Mouse (Mus musculus) midbrain, embryonic 11.5 days (tissue): ENCODE measurements around the gene Hsd3b5. TPM values are rescaled to one million over a fixed set of nuclear protein-coding genes. Genes with fewer than 3 reads are reported as not detected.
"Not testable (repeated sequence)": the region's sequence is repeated elsewhere in the genome, so short reads cannot be mapped to it uniquely, and the experiment has no call there.

ENCODE experiments used
- ATAC-seq: fragments of 200-750 bp; cut with Nextera tagmentation; 2 replicates; pipeline ENCODE4 v1.8.0; 2017; ENCODE audit warnings: moderate TSS enrichment, moderate library complexity; ENCODE audit not compliant: low FRiP score
- DNase-seq: peaks from one replicate; pipeline ENCODE4 v3.0.0; 2015; ENCODE audit warnings: low spot score; ENCODE audit errors: missing footprints
- H3K27ac ChIP-seq: fragments of 300-500 bp; sonication (generic); 2 replicates; pipeline ENCODE4 v1.5.1; 2014; ENCODE audit warnings: low read depth, low read length
- H3K27me3 ChIP-seq: fragments of 300-500 bp; sonication (generic); 2 replicates; pipeline ENCODE4 v1.6.1; 2014; ENCODE audit warnings: mild to moderate bottlenecking, low read length, moderate library complexity, mixed read lengths; ENCODE audit not compliant: control insufficient read depth, insufficient read depth
- H3K36me3 ChIP-seq: fragments of 300-500 bp; sonication (generic); 2 replicates; pipeline ENCODE4 v1.6.1; 2014; ENCODE audit warnings: mild to moderate bottlenecking, low read length, moderate library complexity, mixed read lengths; ENCODE audit not compliant: control insufficient read depth, insufficient read depth
- H3K4me1 ChIP-seq: fragments of 300-500 bp; sonication (generic); 2 replicates; pipeline ENCODE4 v1.6.1; 2014; ENCODE audit warnings: low read length; ENCODE audit not compliant: control insufficient read depth, insufficient read depth
- H3K4me2 ChIP-seq: fragments of 300-500 bp; sonication (generic); 2 replicates; pipeline ENCODE4 v1.6.1; 2014; ENCODE audit warnings: mild to moderate bottlenecking, moderate library complexity
- H3K4me3 ChIP-seq: fragments of 300-500 bp; sonication (generic); 2 replicates; pipeline ENCODE4 v1.5.1; 2014; ENCODE audit warnings: low read depth, low read length
- H3K9ac ChIP-seq: fragments of 300-500 bp; sonication (generic); 2 replicates; pipeline ENCODE4 v1.6.1; 2014; ENCODE audit warnings: low read length
- H3K9me3 ChIP-seq: fragments of 300-500 bp; sonication (generic); 2 replicates; pipeline ENCODE4 v1.6.1; 2016; ENCODE audit warnings: low read length; ENCODE audit not compliant: control insufficient read depth
- WGBS: fragments of 180-500 bp; shearing (Covaris S2); extraction: QIAGEN DNeasy Blood & Tissue Kit; methylation state at CpG from one replicate; pipeline ENCODE4 v1.1.7; 2014; 5-methylcytosine and 5-hydroxymethylcytosine counted together
- polyA plus RNA-seq: library from polyadenylated mRNA; unstranded; fragments of >200 nt; fragmentation: Nextera tagmentation; extraction: Ambion mirVana; gene quantifications from 2 replicates; pipeline ENCODE4 v1.2.1, GENCODE M21; 2014

The Hsd3b5 gene
- polyA plus RNA-seq, 1 experiment from 2014 or later, result not detected

GRCm38 (mm10) chr3:98582622-98583021 lies 47.4 kb downstream of the Hsd3b5 start:
- H3K36me3 ChIP-seq, DNase-seq, H3K9me3 ChIP-seq, ATAC-seq, H3K4me3 ChIP-seq, H3K27ac ChIP-seq, H3K4me1 ChIP-seq, H3K9ac ChIP-seq, H3K27me3 ChIP-seq, H3K4me2 ChIP-seq: not testable (repeated sequence)

GRCm38 (mm10) chr3:98582202-98582601 lies 47.9 kb downstream of the Hsd3b5 start:
- not testable (repeated sequence) for H3K27ac ChIP-seq, H3K9me3 ChIP-seq, H3K27me3 ChIP-seq, H3K4me2 ChIP-seq, H3K36me3 ChIP-seq, DNase-seq, ATAC-seq, H3K4me1 ChIP-seq, H3K9ac ChIP-seq, H3K4me3 ChIP-seq
- no CpG with 5 or more reads among the region's 1 CpGs for WGBS

DNA sequence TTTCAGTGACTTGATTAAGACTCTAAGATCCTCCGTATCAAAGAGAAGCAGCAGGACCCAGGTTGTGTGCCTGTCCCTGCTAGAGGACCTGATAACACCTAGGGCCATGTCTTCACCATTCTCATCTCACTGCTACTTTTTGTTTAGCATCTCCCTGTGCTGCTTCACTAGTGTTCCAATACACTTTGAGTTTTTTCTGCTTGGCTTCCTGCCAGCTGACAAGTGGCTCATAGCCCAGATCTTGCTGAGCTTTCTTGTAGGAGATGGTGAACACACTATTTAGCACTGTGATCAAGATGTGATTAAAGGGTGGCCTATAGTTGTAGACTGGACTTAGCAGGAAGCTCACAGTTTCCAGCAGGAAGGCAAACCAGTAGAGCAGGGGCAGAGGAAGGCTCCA lies 49.0 kb downstream of the Hsd3b5 start:
- H3K4me2 ChIP-seq, H3K9ac ChIP-seq, H3K4me1 ChIP-seq, H3K4me3 ChIP-seq, H3K9me3 ChIP-seq, H3K27me3 ChIP-seq, H3K27ac ChIP-seq, H3K36me3 ChIP-seq, ATAC-seq: not testable (repeated sequence)
- WGBS, result 67% methylated on average over 1 of the region's 1 CpGs
- peak; percentile 35 for DNase-seq

Other genes with a start within 250 kb of the Hsd3b5 start
- 9.5 and 10.2 TPM in 2 replicates for gene Zfp697, start 247.8 kb downstream of the Hsd3b5 start, polyA plus RNA-seq
- 0.10 TPM in 1 of 2 replicates, not detected in the other for gene Gm4450, start 173.1 kb downstream of the Hsd3b5 start, polyA plus RNA-seq
- not detected in 2 replicates for gene Hsd3b4, start 119.7 kb downstream of the Hsd3b5 start, polyA plus RNA-seq
- gene Gm10681, start 41.4 kb downstream of the Hsd3b5 start, polyA plus RNA-seq, result not detected in 2 replicates
- not detected in 2 replicates for gene Hsd3b2, start 94.3 kb upstream of the Hsd3b5 start, polyA plus RNA-seq
- gene Hsd3b3, start 132.9 kb upstream of the Hsd3b5 start, polyA plus RNA-seq, result 0.03 and 0.12 TPM in 2 replicates
- gene Hsd3b6, start 184.2 kb upstream of the Hsd3b5 start, polyA plus RNA-seq, result 18.8 and 24.4 TPM in 2 replicates
- 0.54 and 0.57 TPM in 2 replicates for gene Hsd3b1, start 229.5 kb upstream of the Hsd3b5 start, polyA plus RNA-seq